Mouse (Mus musculus) brain, embryonic 14.5 days (tissue): ENCODE measurements around the gene Tlk2.

Source experiments
- CTCF ChIP-seq: fragments of 200-500 bp; IDR thresholded peaks from 2 replicates; pipeline ENCODE4 v1.5.1; 2012; ENCODE audit warnings: inconsistent platforms, mild to moderate bottlenecking, moderate library complexity, borderline replicate concordance; ENCODE audit not compliant: insufficient read depth, insufficient read length; ENCODE audit errors: extremely low read depth
- POLR2A ChIP-seq: fragments of 200-500 bp; IDR thresholded peaks from 2 replicates; pipeline ENCODE4 v1.6.1; 2012; ENCODE audit warnings: mild to moderate bottlenecking, inconsistent platforms, borderline replicate concordance; ENCODE audit not compliant: poor library complexity, insufficient read depth, insufficient read length, severe bottlenecking; ENCODE audit errors: extremely low read depth

GRCm38 (mm10) chr11:105310197-105310596, 131.6 kb downstream of the Tlk2 start:
- no peak for TF ChIP-seq CTCF
- TF ChIP-seq POLR2A: no peak
